ENCODE assay signal across 26 mouse cellular contexts in the genomic region with DNA sequence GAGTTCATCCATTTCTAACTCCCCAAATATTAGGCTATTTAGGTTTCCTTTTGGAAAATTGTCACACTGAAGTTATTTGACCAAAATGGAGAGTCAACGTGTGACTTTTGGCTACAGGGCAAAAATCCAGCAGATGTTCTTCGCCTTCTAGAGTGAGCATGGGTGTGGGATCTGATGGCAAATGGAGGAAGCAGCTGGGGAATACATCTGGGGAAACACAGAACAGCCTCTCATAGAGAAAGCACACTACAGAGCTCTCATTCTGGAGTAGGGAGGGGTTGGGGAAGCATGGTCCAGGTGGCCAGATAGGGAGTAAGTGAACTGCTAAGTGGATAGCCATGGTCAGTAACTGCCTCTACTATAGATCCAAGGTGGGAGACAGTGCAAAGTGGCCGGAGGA. TPM values are rescaled to one million over a fixed set of nuclear protein-coding genes. Genes with fewer than 3 reads are reported as not detected.
"Had no signal": no experiment of that assay in that cellular context is flagged by ENCODE, and none has a peak within 500 bp of the region (broad histone marks: within the 10 kb centered on the region; RNA-seq: fewer than 3 reads in every experiment).

No protein-coding gene starts in this region.

- ATAC-seq: liver, embryonic 12.5 days; midbrain, embryonic 13.5 days; midbrain, embryonic 16.5 days had no signal

- H3K27me3 ChIP-seq: limb, embryonic 13.5 days; liver, embryonic 12.5 days; liver, embryonic 15.5 days; lung, embryonic 15.5 days; megakaryocyte, embryonic 14.5 days; midbrain, embryonic 13.5 days; neural tube, embryonic 13.5 days; stomach, embryonic 15.5 days had no signal

- DNase-seq: kidney, postnatal 25 days; layer of hippocampus, adult 9-11 months; liver; lung, adult 18-20 months; lung, postnatal 10 days; lung, postnatal 36 days; retina, postnatal 1 day; right cerebral cortex, postnatal 25 days; spleen, adult 18-20 months; thymus, postnatal 25 days had no signal

- H3K4me3 ChIP-seq: layer of hippocampus, adult 2 months; limb, embryonic 10.5 days; limb, embryonic 13.5 days; liver, embryonic 12.5 days; liver, embryonic 15.5 days; lung, embryonic 15.5 days; megakaryocyte, embryonic 14.5 days; midbrain, embryonic 10.5 days; midbrain, embryonic 13.5 days; myocyte; neural tube, embryonic 13.5 days; stomach, embryonic 15.5 days had no signal

- H3K27ac ChIP-seq: layer of hippocampus, adult 2 months; limb, embryonic 10.5 days; limb, embryonic 13.5 days; liver, embryonic 12.5 days; liver, embryonic 15.5 days; lung, embryonic 15.5 days; midbrain, embryonic 10.5 days; midbrain, embryonic 13.5 days; neural tube, embryonic 13.5 days; stomach, embryonic 15.5 days had no signal

- H3K9ac ChIP-seq: limb, embryonic 13.5 days; liver, embryonic 12.5 days; liver, embryonic 15.5 days; lung, embryonic 15.5 days; midbrain, embryonic 13.5 days; neural tube, embryonic 13.5 days; stomach, embryonic 15.5 days had no signal

- H3K36me3 ChIP-seq: limb, embryonic 10.5 days; limb, embryonic 13.5 days; liver, embryonic 12.5 days; liver, embryonic 15.5 days; lung, embryonic 15.5 days; midbrain, embryonic 10.5 days; midbrain, embryonic 13.5 days; neural tube, embryonic 13.5 days; stomach, embryonic 15.5 days had no signal

- H3K4me1 ChIP-seq: liver, embryonic 12.5 days; liver, embryonic 15.5 days; megakaryocyte, embryonic 14.5 days had no signal

- H3K4me2 ChIP-seq: limb, embryonic 13.5 days; liver, embryonic 12.5 days; liver, embryonic 15.5 days; lung, embryonic 15.5 days; midbrain, embryonic 13.5 days; neural tube, embryonic 13.5 days; stomach, embryonic 15.5 days had no signal

- H3K9me3 ChIP-seq: limb, embryonic 10.5 days; limb, embryonic 13.5 days; liver, embryonic 12.5 days; liver, embryonic 15.5 days; lung, embryonic 15.5 days; midbrain, embryonic 10.5 days; midbrain, embryonic 13.5 days; neural tube, embryonic 13.5 days; stomach, embryonic 15.5 days had no signal

RNA-seq across cellular contexts. Expression of a gene that starts 50.6 kb away (rescaled TPM):
- total RNA-seq: left cerebral cortex, adult 18-20 months; monocyte, adult 5-6 weeks; neutrophil, adult 5-6 weeks had no signal
- polyA plus RNA-seq: limb, embryonic 10.5 days; midbrain, embryonic 10.5 days; myocyte had no signal
